Mouse (Mus musculus) 416B (cell line): ENCODE measurements around the gene Gm11084.
A peak's percentile ranks its signal among the peaks of the same experiment; 100 is the strongest.

Experiments used
- DNase-seq: peaks from one replicate; pipeline ENCODE4 v3.0.0; 2011; ENCODE audit warnings: low read depth

Gene Gm11084

DNA sequence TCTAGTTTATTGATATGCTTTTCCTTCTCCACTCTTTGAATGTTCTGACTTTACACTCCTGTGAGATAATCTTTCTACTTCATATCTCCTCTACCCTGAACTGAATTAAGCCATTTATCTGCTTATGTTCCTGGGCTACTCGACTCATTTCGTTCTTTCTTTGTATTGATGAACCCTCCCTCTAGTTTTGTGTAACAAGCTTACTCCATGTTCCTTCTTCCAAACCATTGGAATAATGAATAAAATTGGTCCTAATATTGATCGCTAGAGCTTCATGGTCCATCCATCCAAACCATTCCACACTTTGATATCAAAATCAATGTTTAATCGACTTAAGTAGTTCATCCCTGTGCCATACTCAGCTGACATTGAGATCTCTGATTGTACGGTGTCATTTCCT is at the start of gene Gm11084:
Gene Gm11084, minus strand, starts transcription at position 101 of the 400 bp plus-strand sequence.
- DNase-seq: no peak

DNA sequence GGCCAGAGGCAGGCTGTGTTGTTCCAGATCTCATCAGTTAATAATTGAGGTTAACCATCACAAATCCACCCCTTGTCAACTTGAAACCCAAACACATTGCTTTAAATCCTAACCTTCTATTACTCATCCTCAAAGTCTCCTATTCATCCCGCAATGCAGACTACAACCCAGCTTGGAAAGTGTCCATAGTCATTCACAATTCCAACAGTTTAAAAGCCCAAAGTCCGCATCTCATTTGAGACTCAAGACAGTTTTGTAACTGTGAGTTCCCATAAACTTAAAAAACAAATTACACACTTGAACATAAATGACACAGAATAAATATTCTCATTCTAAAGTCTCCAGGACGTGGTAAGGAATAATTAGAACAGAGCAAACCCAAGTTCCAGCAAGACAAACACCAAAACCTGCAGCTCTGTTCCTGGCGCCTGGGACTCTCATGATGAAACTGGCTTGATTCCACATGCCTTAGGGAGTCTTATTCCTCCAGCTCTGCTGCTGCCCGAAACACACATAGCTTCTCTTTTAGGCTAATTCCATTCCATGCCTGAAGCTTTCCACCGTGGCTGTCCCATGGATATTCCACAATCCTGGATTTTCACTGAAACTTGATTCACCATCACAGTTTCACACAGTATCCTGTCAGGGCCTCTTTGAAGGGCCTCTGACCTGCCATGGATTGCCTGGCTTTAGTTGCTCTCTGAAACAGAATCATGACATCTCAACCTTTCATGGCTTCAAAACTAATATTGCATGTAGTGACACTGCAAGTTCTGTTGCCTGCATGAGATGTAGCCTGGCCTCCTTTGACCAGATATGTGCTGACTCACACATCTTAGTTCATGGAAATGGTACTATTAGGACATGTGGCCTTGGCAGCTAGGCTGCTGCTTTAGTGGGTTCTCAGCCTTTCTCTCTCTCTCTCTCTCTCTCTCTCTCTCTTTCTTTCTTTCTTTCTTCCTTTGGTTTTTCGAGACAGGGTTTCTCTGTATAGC is 44.8 kb upstream of the Gm11084 start:
- peak; percentile 58 for DNase-seq

GRCm38 (mm10) chr2:73029846-73030245 is 43.3 kb upstream of the Gm11084 start:
- DNase-seq: no peak

DNA sequence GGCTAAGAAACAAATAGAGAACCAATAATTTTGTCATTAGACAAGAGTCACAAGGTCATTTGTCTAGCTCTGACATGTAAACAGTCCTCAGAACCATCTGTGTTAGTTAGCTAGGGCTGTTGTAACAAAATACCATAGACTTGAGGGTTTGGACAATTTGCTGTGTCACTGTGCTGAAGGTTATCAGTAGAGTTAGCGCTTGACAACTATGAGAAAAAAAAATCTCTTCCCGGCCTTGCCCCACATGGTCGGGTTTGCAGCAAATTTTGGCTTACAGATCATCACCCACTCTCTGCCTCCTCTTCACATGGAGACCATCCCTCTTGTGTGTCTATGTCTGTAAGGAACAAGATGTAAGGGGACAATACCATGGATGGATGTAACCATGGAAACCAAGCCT is 41.5 kb upstream of the Gm11084 start:
- peak; percentile 39 for DNase-seq

GRCm38 (mm10) chr2:73027126-73027525 is 40.6 kb upstream of the Gm11084 start:
- no peak for DNase-seq

DNA sequence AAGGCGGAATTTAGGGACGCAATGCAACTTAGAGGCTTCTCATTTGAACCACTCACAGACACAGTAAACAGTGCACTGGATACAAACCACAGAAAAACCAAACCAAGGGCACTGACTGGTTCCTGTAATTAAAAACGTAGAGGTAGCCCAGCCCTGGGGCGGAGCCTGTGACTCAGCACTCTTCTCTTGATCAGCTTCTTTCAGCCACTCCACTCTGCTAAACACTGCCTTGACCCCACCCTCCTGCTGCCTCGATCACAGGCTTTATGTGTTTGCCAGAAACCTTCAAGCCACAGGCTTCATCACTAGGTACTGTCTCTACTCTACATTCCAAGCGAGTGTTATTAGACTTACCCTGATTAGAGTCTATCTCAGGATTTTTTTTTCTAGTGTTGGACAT is 37.3 kb upstream of the Gm11084 start:
- peak; percentile 77 for DNase-seq

GRCm38 (mm10) chr2:73021046-73021445 is 34.5 kb upstream of the Gm11084 start:
- no peak for DNase-seq

GRCm38 (mm10) chr2:73019371-73020146 is 33.0 kb upstream of the Gm11084 start:
- no peak for DNase-seq

DNA sequence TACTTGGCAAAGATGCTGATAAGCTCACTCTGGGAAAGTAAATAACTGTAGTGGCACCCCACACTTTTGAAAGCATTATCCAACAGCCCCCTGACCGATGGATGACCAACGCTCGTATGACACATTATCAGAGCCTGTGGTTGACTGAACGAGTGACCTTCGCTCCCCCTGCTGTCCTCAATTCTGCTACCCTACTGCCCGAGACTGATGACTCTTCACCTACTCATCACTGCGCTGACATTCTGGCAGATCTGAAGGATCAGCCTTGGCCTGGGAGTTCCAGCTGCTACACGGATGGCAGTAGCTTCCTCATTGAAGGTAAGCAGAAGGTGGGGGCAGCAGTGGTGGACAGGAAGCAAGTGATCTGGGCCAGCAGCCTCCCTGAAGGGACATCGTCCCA is 27.5 kb upstream of the Gm11084 start:
- DNase-seq: peak; percentile 51

DNA sequence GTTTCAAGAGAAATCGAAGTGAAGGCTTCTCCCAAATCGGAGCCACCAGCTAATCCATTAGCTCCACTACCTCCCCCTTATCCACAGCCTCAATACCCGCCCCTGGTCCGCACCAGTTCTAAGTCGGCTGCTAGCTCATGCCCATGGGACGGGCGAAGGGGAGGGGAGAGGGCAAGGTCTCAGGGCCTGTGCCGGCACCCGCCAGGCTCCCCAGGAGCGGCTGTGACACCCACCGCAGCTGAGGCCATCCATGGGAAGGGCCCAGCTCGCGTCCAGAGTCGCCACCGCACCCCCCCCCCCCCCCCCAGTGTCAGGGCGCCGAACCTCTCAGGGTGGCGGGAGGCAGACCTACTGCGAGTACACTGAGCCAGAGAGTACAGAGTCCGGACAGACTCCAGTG is 26.1 kb upstream of the Gm11084 start:
- DNase-seq: no peak

GRCm38 (mm10) chr2:73007472-73007871 is 21.0 kb upstream of the Gm11084 start:
- peak; percentile 72 for DNase-seq

DNA sequence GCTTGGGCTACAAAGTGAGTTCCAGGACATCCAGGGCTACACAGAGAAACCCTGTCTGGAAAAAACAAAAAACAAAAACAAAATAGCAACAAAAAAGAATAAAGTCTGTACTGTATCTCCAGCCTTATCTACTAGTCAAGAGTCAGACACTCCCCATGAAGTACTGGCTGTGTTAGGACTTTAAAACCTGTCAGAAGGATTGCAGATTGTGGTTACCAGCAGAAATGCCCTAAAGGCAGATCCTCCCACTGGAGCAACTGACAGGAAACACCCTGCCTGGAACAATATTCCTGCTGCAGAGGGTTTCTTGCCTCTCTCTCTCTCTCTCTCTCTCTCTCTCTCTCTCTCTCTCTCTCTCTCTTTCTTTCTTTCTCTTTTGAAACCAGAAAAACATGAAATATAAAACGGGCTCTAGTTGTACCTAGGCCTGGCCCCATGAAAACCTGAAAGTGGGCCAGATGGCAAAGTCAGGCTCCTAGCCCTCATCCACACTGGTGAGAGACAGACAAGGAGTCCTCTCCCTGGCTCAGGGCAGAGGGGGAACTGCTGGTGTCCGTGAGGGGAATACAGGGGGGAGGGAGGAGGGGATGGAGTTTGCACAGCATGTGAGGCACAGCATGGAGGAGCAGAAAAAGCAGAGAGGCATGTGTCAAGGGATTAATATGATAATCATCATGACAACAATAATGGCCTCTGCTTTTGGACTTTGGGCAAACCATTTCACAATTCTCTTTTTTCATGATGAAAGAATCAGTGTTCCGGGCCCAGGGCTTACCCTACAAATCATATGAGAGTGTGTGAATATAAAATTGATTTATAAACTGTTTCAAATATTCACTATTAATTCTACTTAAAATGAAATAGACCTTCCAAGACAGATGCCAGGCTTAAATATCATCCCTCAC is 19.3 kb upstream of the Gm11084 start:
- peak; percentile 90 for DNase-seq

DNA sequence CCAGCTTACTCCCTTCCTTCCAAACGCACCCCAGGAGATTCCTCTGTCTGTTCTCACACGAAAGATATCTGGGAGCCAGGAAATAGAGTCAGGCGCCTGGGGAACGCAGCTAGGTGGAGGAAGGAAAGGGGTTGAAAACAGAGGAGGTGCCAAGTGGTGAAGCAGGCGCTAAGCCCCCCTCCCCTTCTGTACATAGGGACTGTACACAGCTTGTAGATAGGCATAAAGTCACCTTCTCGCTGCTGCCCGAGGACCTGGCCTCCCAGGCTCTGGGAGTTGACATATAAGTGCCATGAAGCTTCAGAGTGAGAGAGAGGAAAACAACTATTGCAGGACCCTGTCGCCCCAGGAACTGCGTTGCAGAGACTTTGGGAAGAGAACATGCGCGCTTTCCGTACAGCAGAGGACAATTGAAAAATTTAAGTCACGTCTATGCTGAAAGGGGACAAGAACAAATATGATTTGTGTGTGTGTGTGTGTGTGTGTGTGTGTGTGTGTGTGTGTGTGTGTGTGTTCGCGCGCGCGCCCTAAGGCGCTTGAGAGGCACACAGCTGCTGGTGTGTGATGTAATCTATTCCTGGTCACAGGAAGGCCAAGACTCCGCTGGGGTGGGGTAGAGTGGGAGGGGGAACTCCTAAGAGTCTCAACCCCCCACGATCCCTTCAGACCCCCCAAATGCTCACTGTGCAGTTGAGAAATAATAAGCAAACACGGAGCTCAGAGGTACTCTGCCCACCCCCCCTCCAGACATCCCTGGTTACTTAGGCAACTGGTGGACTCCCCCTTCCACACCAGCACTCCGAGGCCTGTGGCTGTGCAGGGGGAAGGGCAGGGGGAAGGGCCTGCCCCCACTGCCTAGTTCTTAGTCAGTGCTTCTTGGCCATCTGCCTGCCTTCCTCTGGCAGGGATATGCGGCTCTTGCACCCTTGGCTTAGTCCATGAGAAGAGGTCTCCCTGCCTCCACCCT is 17.5 kb upstream of the Gm11084 start:
- peak; percentile 94 for DNase-seq

DNA sequence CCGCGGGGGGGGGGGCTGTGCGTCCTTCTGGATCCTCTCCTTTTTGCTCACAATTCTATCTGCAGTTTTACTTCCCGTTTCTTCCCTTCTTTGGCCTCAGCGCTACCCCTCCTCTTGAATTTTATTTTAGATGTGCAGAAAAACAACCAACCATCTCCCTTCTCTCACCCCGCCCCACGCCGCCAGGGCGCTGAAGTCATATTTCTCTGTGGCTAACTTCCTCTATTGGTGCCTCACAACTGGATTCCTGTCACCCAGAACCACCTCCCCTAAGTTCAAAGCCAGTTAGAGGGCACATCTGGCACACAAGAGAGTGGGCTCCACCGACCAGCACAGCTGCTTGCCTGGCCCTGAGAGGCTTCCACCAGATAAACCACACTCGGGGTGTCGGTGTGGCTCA is 16.5 kb upstream of the Gm11084 start:
- peak; percentile 86 for DNase-seq

- no peak for DNase-seq
These were observed 15.9 kb upstream of the Gm11084 start for GRCm38 (mm10) chr2:73002451-73002850.

- no peak for DNase-seq
These were observed 15.5 kb upstream of the Gm11084 start for GRCm38 (mm10) chr2:73001994-73002393.

DNA sequence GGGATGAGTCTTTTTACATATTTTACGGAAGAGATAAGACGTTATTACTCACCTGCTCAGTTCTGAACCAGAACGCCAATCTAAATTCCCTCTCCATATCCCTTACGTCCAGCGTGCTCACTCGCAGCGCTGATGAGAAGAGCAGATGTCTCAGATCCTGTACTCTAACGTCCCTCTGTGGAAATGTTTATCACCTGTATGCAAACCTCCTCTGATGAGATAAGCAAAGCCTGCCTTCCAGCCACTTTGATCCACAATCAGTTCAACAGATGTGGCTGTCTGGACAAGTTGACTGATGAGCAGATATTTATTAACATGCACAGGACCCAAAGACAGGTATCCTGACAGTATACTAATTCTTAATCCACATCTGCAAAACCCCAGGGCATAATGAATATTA is 13.7 kb upstream of the Gm11084 start:
- DNase-seq: no peak

- no peak for DNase-seq
These were observed 11.1 kb upstream of the Gm11084 start for GRCm38 (mm10) chr2:72997586-72997985.

GRCm38 (mm10) chr2:72996808-72997378 is 10.4 kb upstream of the Gm11084 start:
- DNase-seq: peak; percentile 88
